Comparison of ENCODE assay signal across 10 mouse cellular contexts in genomic region chr5:134583884-134584213, GRCm38 (mm10). TPM values are rescaled to one million over a fixed set of nuclear protein-coding genes. Genes with fewer than 3 reads are reported as not detected.
DNase-seq lines count a peak whose midpoint lies in the region; ATAC-seq and TF ChIP-seq lines count a peak whose summit lies in the region.
"Had no signal": no experiment of that assay in that cellular context is flagged by ENCODE, and none has a peak within 500 bp of the region (broad histone marks: within the 10 kb centered on the region; RNA-seq: fewer than 3 reads in every experiment).

No protein-coding gene starts in this region.

- DNase-seq in heart, postnatal 25 days (ENCODE audit: low spot score): no peak
- DNase-seq in stomach, postnatal 0 days (ENCODE audit: low spot score): no peak
- no peak for DNase-seq in limb, embryonic 11.5 days (ENCODE audit: low spot score)
- no peak for DNase-seq in gastrocnemius, postnatal 14 days
- no peak for DNase-seq in right cerebral cortex, postnatal 36 days (ENCODE audit: low spot score in 2 of 2)
- DNase-seq: kidney, adult 18-20 months; lung, postnatal 14 days had no signal

- peak overlapping the region; percentile 99; the same call in 1 of the 2 replicates for H3K4me3 ChIP-seq in heart, embryonic 15.5 days
- H3K4me3 ChIP-seq in stomach, embryonic 14.5 days (ENCODE audit: low read depth, low read length): peak overlapping the region; percentile 69; the same call in 1 of the 2 replicates
- H3K4me3 ChIP-seq in stomach, postnatal 0 days (ENCODE audit: low read depth, low read length): no peak overlapping the region
- peak overlapping the region; percentile 62 for H3K4me3 ChIP-seq in limb, embryonic 11.5 days (ENCODE audit: low read depth, low read length)
- peak overlapping the region; percentile 99 for H3K4me3 ChIP-seq in stomach, embryonic 15.5 days (replicated peaks)

- no peak overlapping the region for H3K9ac ChIP-seq in heart, embryonic 15.5 days
- H3K9ac ChIP-seq in stomach, embryonic 14.5 days (replicated peaks; ENCODE audit: low read depth, low read length): no peak overlapping the region
- H3K9ac ChIP-seq in stomach, postnatal 0 days (ENCODE audit: low read length): no peak overlapping the region
- H3K9ac ChIP-seq in limb, embryonic 11.5 days (ENCODE audit: low read length): no peak overlapping the region
- H3K9ac ChIP-seq in stomach, embryonic 15.5 days: peak overlapping the region; percentile 16; the same call in 1 of the 2 replicates

- TF ChIP-seq EP300 in stomach, postnatal 0 days (optimal IDR thresholded peaks at IDR 0.05): no peak

- no peak for TF ChIP-seq CTCF in stomach, postnatal 0 days (IDR thresholded peaks at IDR 0.05; ENCODE audit: low read depth)

- H3K4me1 ChIP-seq in heart, embryonic 15.5 days (replicated peaks): peaks cover 10% of the 10 kb centered on the region
- peaks cover 7% of the 10 kb centered on the region; the same call in 1 of the 2 replicates for H3K4me1 ChIP-seq in stomach, embryonic 14.5 days (ENCODE audit: control insufficient read depth, insufficient read depth, low read length)
- no peaks in the 10 kb centered on the region; the same call in 1 of the 2 replicates for H3K4me1 ChIP-seq in stomach, postnatal 0 days (replicated peaks; ENCODE audit: control insufficient read depth, insufficient read depth)
- H3K4me1 ChIP-seq in limb, embryonic 11.5 days (ENCODE audit: control insufficient read depth, insufficient read depth, low read length): peaks cover 8% of the 10 kb centered on the region; the same call in 1 of the 2 replicates
- H3K4me1 ChIP-seq in stomach, embryonic 15.5 days: peaks cover 12% of the 10 kb centered on the region; the same call in 1 of the 2 replicates

- no peak for ATAC-seq in heart, embryonic 15.5 days (replicated peaks; ENCODE audit: insufficient number of reproducible peaks, insufficient read depth, low FRiP score, low read depth)
- ATAC-seq in stomach, embryonic 14.5 days (ENCODE audit: insufficient number of reproducible peaks, insufficient read depth, low FRiP score, low read depth): no peak
- ATAC-seq in stomach, postnatal 0 days (ENCODE audit: low FRiP score, low TSS enrichment): no peak
- ATAC-seq in limb, embryonic 11.5 days (ENCODE audit: insufficient number of reproducible peaks, low FRiP score, low TSS enrichment, low read depth): no peak
- ATAC-seq in stomach, embryonic 15.5 days (ENCODE audit: insufficient read depth, low FRiP score, low read depth): no peak

- no peak overlapping the region for H3K27ac ChIP-seq in heart, embryonic 15.5 days
- H3K27ac ChIP-seq in stomach, embryonic 14.5 days (ENCODE audit: low read length): no peak overlapping the region
- no peak overlapping the region for H3K27ac ChIP-seq in stomach, postnatal 0 days (replicated peaks)
- no peak overlapping the region for H3K27ac ChIP-seq in limb, embryonic 11.5 days (replicated peaks; ENCODE audit: low read depth, low read length)
- no peak overlapping the region for H3K27ac ChIP-seq in stomach, embryonic 15.5 days

- H3K9me3 ChIP-seq in heart, embryonic 15.5 days (replicated peaks): no peaks in the 10 kb centered on the region
- no peaks in the 10 kb centered on the region for H3K9me3 ChIP-seq in stomach, embryonic 14.5 days (ENCODE audit: control insufficient read depth, low read depth, low read length)
- no peaks in the 10 kb centered on the region for H3K9me3 ChIP-seq in stomach, postnatal 0 days (ENCODE audit: control insufficient read depth, low read length)
- no peaks in the 10 kb centered on the region for H3K9me3 ChIP-seq in limb, embryonic 11.5 days (ENCODE audit: control insufficient read depth, low read length)
- H3K9me3 ChIP-seq in stomach, embryonic 15.5 days: no peaks in the 10 kb centered on the region

- WGBS in heart, embryonic 15.5 days: 65% methylated on average over 3 of the region's 3 CpGs
- WGBS in stomach, embryonic 14.5 days: 71% methylated on average over 3 of the region's 3 CpGs
- 62% methylated on average over 3 of the region's 3 CpGs for WGBS in stomach, postnatal 0 days
- 85% methylated on average over 3 of the region's 3 CpGs for WGBS in limb, embryonic 11.5 days
- 69% methylated on average over 3 of the region's 3 CpGs for WGBS in stomach, embryonic 15.5 days

- intact Hi-C loops in heart, postnatal 25 days (cut with DNase I): loop anchor here (2.0 to 5.0 kb wide), 3 partner anchors 37 to 207 kb away; no protein-coding TSS in a partner anchor
- intact Hi-C loops in gastrocnemius, postnatal 14 days (cut with DNase I; ENCODE audit: low total_unique reads): loop anchor here (5.0 kb wide), 1 partner anchor 77 kb away; no protein-coding TSS in a partner anchor

- no peaks in the 10 kb centered on the region for H3K27me3 ChIP-seq in heart, embryonic 15.5 days
- no peaks in the 10 kb centered on the region for H3K27me3 ChIP-seq in stomach, embryonic 14.5 days (ENCODE audit: control insufficient read depth, insufficient read depth, low read length)
- H3K27me3 ChIP-seq in stomach, postnatal 0 days (ENCODE audit: control insufficient read depth, insufficient read depth, low read length): no peaks in the 10 kb centered on the region
- no peaks in the 10 kb centered on the region for H3K27me3 ChIP-seq in limb, embryonic 11.5 days (ENCODE audit: control insufficient read depth, insufficient read depth, low read length)
- no peaks in the 10 kb centered on the region for H3K27me3 ChIP-seq in stomach, embryonic 15.5 days (replicated peaks)

- no peaks in the 10 kb centered on the region for H3K36me3 ChIP-seq in heart, embryonic 15.5 days
- H3K36me3 ChIP-seq in stomach, embryonic 14.5 days (ENCODE audit: control insufficient read depth, insufficient read depth, low read length): peaks cover 2% of the 10 kb centered on the region
- H3K36me3 ChIP-seq in stomach, postnatal 0 days (ENCODE audit: control insufficient read depth, insufficient read depth, low read length): no peaks in the 10 kb centered on the region
- peaks cover 3% of the 10 kb centered on the region; the same call in 1 of the 2 replicates for H3K36me3 ChIP-seq in limb, embryonic 11.5 days (ENCODE audit: control insufficient read depth, insufficient read depth, low read length)
- peaks cover 13% of the 10 kb centered on the region for H3K36me3 ChIP-seq in stomach, embryonic 15.5 days

- peak overlapping the region; percentile 73; the same call in 1 of the 2 replicates for H3K4me2 ChIP-seq in heart, embryonic 15.5 days
- peak overlapping the region; percentile 87 for H3K4me2 ChIP-seq in stomach, embryonic 14.5 days (replicated peaks; ENCODE audit: low read depth, low read length)
- no peak overlapping the region for H3K4me2 ChIP-seq in stomach, postnatal 0 days (replicated peaks; ENCODE audit: low read depth)
- peak overlapping the region; percentile 90; the same call in 1 of the 2 replicates for H3K4me2 ChIP-seq in limb, embryonic 11.5 days (ENCODE audit: low read depth, severe bottlenecking)
- H3K4me2 ChIP-seq in stomach, embryonic 15.5 days: peak overlapping the region; percentile 86

RNA-seq across cellular contexts. Expression of gene Rfc2, which starts 2.7 kb away (rescaled TPM):
- polyA plus RNA-seq in heart, embryonic 15.5 days (2015; fragmentation: Nextera tagmentation; extraction: Ambion mirVana): 156 and 190 TPM in 2 replicates
- 10 to 100 TPM; 24.8 TPM for total RNA-seq in heart, postnatal 25 days (2021)
- 278 and 285 TPM in 2 replicates for polyA plus RNA-seq in stomach, embryonic 14.5 days (2014; fragmentation: Nextera tagmentation; extraction: Ambion mirVana)
- polyA plus RNA-seq in stomach, postnatal 0 days (2015; fragmentation: Nextera tagmentation; extraction: Ambion mirVana): 81.5 and 83.7 TPM in 2 replicates
- polyA plus RNA-seq in limb, embryonic 11.5 days (2014; fragmentation: Nextera tagmentation; extraction: Ambion mirVana): 395 and 420 TPM in 2 replicates
- 257 and 262 TPM in 2 replicates for polyA plus RNA-seq in stomach, embryonic 15.5 days (2015; fragmentation: Nextera tagmentation; extraction: Ambion mirVana)
- 10 to 100 TPM; 12.4 to 14.1 TPM for total RNA-seq in gastrocnemius, postnatal 14 days (2021)

RNA-seq across cellular contexts. Expression of gene Syna, which starts 23.9 kb away (rescaled TPM):
- 0.06 TPM in 1 of 2 replicates, not detected in the other for polyA plus RNA-seq in heart, embryonic 15.5 days (2015; fragmentation: Nextera tagmentation; extraction: Ambion mirVana)
- not detected for total RNA-seq in heart, postnatal 25 days (2021)
- 0.17 TPM in 1 of 2 replicates, not detected in the other for polyA plus RNA-seq in stomach, embryonic 14.5 days (2014; fragmentation: Nextera tagmentation; extraction: Ambion mirVana)
- 0.07 TPM in 2 replicates for polyA plus RNA-seq in stomach, postnatal 0 days (2015; fragmentation: Nextera tagmentation; extraction: Ambion mirVana)
- not detected in 2 replicates for polyA plus RNA-seq in limb, embryonic 11.5 days (2014; fragmentation: Nextera tagmentation; extraction: Ambion mirVana)
- 0.09 and 0.10 TPM in 2 replicates for polyA plus RNA-seq in stomach, embryonic 15.5 days (2015; fragmentation: Nextera tagmentation; extraction: Ambion mirVana)
- total RNA-seq in gastrocnemius, postnatal 14 days (2021): under 1 TPM in 1 of 2 experiments, not detected in 1; 0.29 TPM

RNA-seq across cellular contexts. Expression of gene Lat2, which starts 31.0 kb away (rescaled TPM):
- polyA plus RNA-seq in heart, embryonic 15.5 days (2015; fragmentation: Nextera tagmentation; extraction: Ambion mirVana): 2.5 and 4.5 TPM in 2 replicates
- total RNA-seq in heart, postnatal 25 days (2021): 1 to 10 TPM; 1.7 to 2.0 TPM
- 1.2 and 1.6 TPM in 2 replicates for polyA plus RNA-seq in stomach, embryonic 14.5 days (2014; fragmentation: Nextera tagmentation; extraction: Ambion mirVana)
- polyA plus RNA-seq in stomach, postnatal 0 days (2015; fragmentation: Nextera tagmentation; extraction: Ambion mirVana): 0.99 and 1.1 TPM in 2 replicates
- 1.3 and 2.2 TPM in 2 replicates for polyA plus RNA-seq in limb, embryonic 11.5 days (2014; fragmentation: Nextera tagmentation; extraction: Ambion mirVana)
- 3.0 and 4.0 TPM in 2 replicates for polyA plus RNA-seq in stomach, embryonic 15.5 days (2015; fragmentation: Nextera tagmentation; extraction: Ambion mirVana)
- total RNA-seq in gastrocnemius, postnatal 14 days (2021): 1 to 10 TPM; 1.3 to 1.5 TPM

RNA-seq across cellular contexts. Expression of gene Clip2, which starts 31.6 kb away (rescaled TPM):
- polyA plus RNA-seq in heart, embryonic 15.5 days (2015; fragmentation: Nextera tagmentation; extraction: Ambion mirVana): 1.4 and 1.8 TPM in 2 replicates
- total RNA-seq in heart, postnatal 25 days (2021): 1 to 10 TPM; 6.9 to 7.9 TPM
- 4.1 and 4.4 TPM in 2 replicates for polyA plus RNA-seq in stomach, embryonic 14.5 days (2014; fragmentation: Nextera tagmentation; extraction: Ambion mirVana)
- polyA plus RNA-seq in stomach, postnatal 0 days (2015; fragmentation: Nextera tagmentation; extraction: Ambion mirVana): 1.0 and 1.1 TPM in 2 replicates
- polyA plus RNA-seq in limb, embryonic 11.5 days (2014; fragmentation: Nextera tagmentation; extraction: Ambion mirVana): 6.8 and 6.9 TPM in 2 replicates
- polyA plus RNA-seq in stomach, embryonic 15.5 days (2015; fragmentation: Nextera tagmentation; extraction: Ambion mirVana): 2.9 and 3.5 TPM in 2 replicates
- total RNA-seq in gastrocnemius, postnatal 14 days (2021): 1 to 10 TPM; 6.4 to 8.4 TPM

RNA-seq across cellular contexts. Expression of gene Eif4h, which starts 55.4 kb away (rescaled TPM):
- 273 and 345 TPM in 2 replicates for polyA plus RNA-seq in heart, embryonic 15.5 days (2015; fragmentation: Nextera tagmentation; extraction: Ambion mirVana)
- total RNA-seq in heart, postnatal 25 days (2021): 100 to 1,000 TPM; 135 to 146 TPM
- polyA plus RNA-seq in stomach, embryonic 14.5 days (2014; fragmentation: Nextera tagmentation; extraction: Ambion mirVana): 442 and 457 TPM in 2 replicates
- 238 and 242 TPM in 2 replicates for polyA plus RNA-seq in stomach, postnatal 0 days (2015; fragmentation: Nextera tagmentation; extraction: Ambion mirVana)
- 551 and 553 TPM in 2 replicates for polyA plus RNA-seq in limb, embryonic 11.5 days (2014; fragmentation: Nextera tagmentation; extraction: Ambion mirVana)
- 415 and 416 TPM in 2 replicates for polyA plus RNA-seq in stomach, embryonic 15.5 days (2015; fragmentation: Nextera tagmentation; extraction: Ambion mirVana)
- 100 to 1,000 TPM; 110 to 114 TPM for total RNA-seq in gastrocnemius, postnatal 14 days (2021)
